Mouse (Mus musculus): ENCODE data around the gene Ush1g. TPM values are rescaled to one million over a fixed set of nuclear protein-coding genes. Genes with fewer than 3 reads are reported as not detected.

Ush1g gene
- total RNA-seq, 2 experiments from 2014 or later: not detected

- ATAC-seq (replicated peaks; ENCODE audit: poor library complexity): no peak
Measured at GRCm38 (mm10) chr11:115271481-115271880, 50.4 kb downstream of the Ush1g start.

- ATAC-seq (replicated peaks; ENCODE audit: poor library complexity): no peak
Measured at GRCm38 (mm10) chr11:115271052-115271451, 50.8 kb downstream of the Ush1g start.

- peak; percentile 76 for ATAC-seq (replicated peaks; ENCODE audit: poor library complexity)
Measured at GRCm38 (mm10) chr11:115270148-115270861, 51.5 kb downstream of the Ush1g start.

- no peak for ATAC-seq (replicated peaks; ENCODE audit: poor library complexity)
Measured at GRCm38 (mm10) chr11:115269330-115270066, 52.3 kb downstream of the Ush1g start.

- ATAC-seq (replicated peaks; ENCODE audit: poor library complexity): no peak
Measured at GRCm38 (mm10) chr11:115267958-115268357, 53.9 kb downstream of the Ush1g start.

GRCm38 (mm10) chr11:115267061-115267883 lies 54.6 kb downstream of the Ush1g start, which contains the start of gene Grin2c:
TSS of gene Grin2c (minus strand) at chr11:115267243.
- ATAC-seq (replicated peaks; ENCODE audit: poor library complexity): no peak

- no peak for ATAC-seq (replicated peaks; ENCODE audit: poor library complexity)
Measured at GRCm38 (mm10) chr11:115266400-115266778, 55.5 kb downstream of the Ush1g start.

GRCm38 (mm10) chr11:115265771-115266399 lies 56.0 kb downstream of the Ush1g start:
- 0 out of 2 replicates have a peak, but pooled peaks have one; percentile 7 for ATAC-seq (replicated peaks; ENCODE audit: poor library complexity)

Other genes with a start within 250 kb of the Ush1g start
- 4.6 and 9.6 TPM in 2 replicates for gene Rab37, start 230.6 kb downstream of the Ush1g start, total RNA-seq (2015)
- 8.5 and 13.9 TPM in 2 replicates for gene Rab37, start 230.6 kb downstream of the Ush1g start, total RNA-seq (2017)
- 2.1 and 2.3 TPM in 2 replicates for gene Cd300lf, start 188.0 kb downstream of the Ush1g start, total RNA-seq (2015)
- gene Cd300lf, start 188.0 kb downstream of the Ush1g start, total RNA-seq (2017): 1.6 and 1.8 TPM in 2 replicates
- 51.4 TPM in 2 replicates for gene Slc9a3r1, start 158.7 kb downstream of the Ush1g start, total RNA-seq (2015)
- gene Slc9a3r1, start 158.7 kb downstream of the Ush1g start, total RNA-seq (2017): 44.7 and 49.4 TPM in 2 replicates
- gene Tmem104, start 134.6 kb downstream of the Ush1g start, total RNA-seq (2015): 7.8 and 8.3 TPM in 2 replicates
- gene Tmem104, start 134.6 kb downstream of the Ush1g start, total RNA-seq (2017): 2.4 and 8.2 TPM in 2 replicates
- 17.4 and 17.8 TPM in 2 replicates for gene Nat9, start 134.2 kb downstream of the Ush1g start, total RNA-seq (2015)
- gene Nat9, start 134.2 kb downstream of the Ush1g start, total RNA-seq (2017): 20.2 and 25.5 TPM in 2 replicates
- not detected in 2 replicates for gene Grin2c, start 54.8 kb downstream of the Ush1g start, total RNA-seq (2015)
- gene Grin2c, start 54.8 kb downstream of the Ush1g start, total RNA-seq (2017): not detected in 2 replicates
- 9.1 and 9.8 TPM in 2 replicates for gene Fdxr, start 45.0 kb downstream of the Ush1g start, total RNA-seq (2015)
- 14.2 and 19.1 TPM in 2 replicates for gene Fdxr, start 45.0 kb downstream of the Ush1g start, total RNA-seq (2017)
- 0.30 and 0.71 TPM in 2 replicates for gene Fads6, start 24.4 kb downstream of the Ush1g start, total RNA-seq (2015)
- gene Fads6, start 24.4 kb downstream of the Ush1g start, total RNA-seq (2017): 0.87 and 2.2 TPM in 2 replicates
- not detected in 2 replicates for gene Otop2, start 14.9 kb downstream of the Ush1g start, total RNA-seq (2015)
- gene Otop2, start 14.9 kb downstream of the Ush1g start, total RNA-seq (2017): not detected in 2 replicates
- not detected in 2 replicates for gene Otop3, start 12.7 kb upstream of the Ush1g start, total RNA-seq (2015)
- gene Otop3, start 12.7 kb upstream of the Ush1g start, total RNA-seq (2017): not detected in 2 replicates
- gene Hid1, start 45.7 kb upstream of the Ush1g start, total RNA-seq (2015): 0.52 and 0.81 TPM in 2 replicates
- 0.10 TPM in 1 of 2 replicates, not detected in the other for gene Hid1, start 45.7 kb upstream of the Ush1g start, total RNA-seq (2017)
- 0.20 and 0.42 TPM in 2 replicates for gene Cdr2l, start 59.9 kb upstream of the Ush1g start, total RNA-seq (2015)
- 0.08 and 0.34 TPM in 2 replicates for gene Cdr2l, start 59.9 kb upstream of the Ush1g start, total RNA-seq (2017)
- gene Mrpl58, start 81.7 kb upstream of the Ush1g start, total RNA-seq (2015): 83.4 and 98.3 TPM in 2 replicates
- 81.1 and 96.4 TPM in 2 replicates for gene Mrpl58, start 81.7 kb upstream of the Ush1g start, total RNA-seq (2017)
- gene Atp5h, start 97.9 kb upstream of the Ush1g start, total RNA-seq (2015): 703 and 731 TPM in 2 replicates
- 770 and 871 TPM in 2 replicates for gene Atp5h, start 97.9 kb upstream of the Ush1g start, total RNA-seq (2017)
- 13.0 and 15.0 TPM in 2 replicates for gene Kctd2, start 98.1 kb upstream of the Ush1g start, total RNA-seq (2015)
- gene Kctd2, start 98.1 kb upstream of the Ush1g start, total RNA-seq (2017): 9.0 and 17.0 TPM in 2 replicates
- not detected in 2 replicates for gene Trim80, start 118.5 kb upstream of the Ush1g start, total RNA-seq (2015)
- not detected in 2 replicates for gene Trim80, start 118.5 kb upstream of the Ush1g start, total RNA-seq (2017)
- not detected in 2 replicates for gene Slc16a5, start 140.4 kb upstream of the Ush1g start, total RNA-seq (2015)
- not detected in 2 replicates for gene Slc16a5, start 140.4 kb upstream of the Ush1g start, total RNA-seq (2017)
- 4.6 and 5.5 TPM in 2 replicates for gene Armc7, start 153.6 kb upstream of the Ush1g start, total RNA-seq (2015)
- 5.1 and 9.0 TPM in 2 replicates for gene Armc7, start 153.6 kb upstream of the Ush1g start, total RNA-seq (2017)
- gene Nt5c, start 169.8 kb upstream of the Ush1g start, total RNA-seq (2015): 64.1 and 65.0 TPM in 2 replicates
- gene Nt5c, start 169.8 kb upstream of the Ush1g start, total RNA-seq (2017): 105 and 112 TPM in 2 replicates
- 179 TPM in 2 replicates for gene Jpt1, start 192.3 kb upstream of the Ush1g start, total RNA-seq (2015)
- 143 and 157 TPM in 2 replicates for gene Jpt1, start 192.3 kb upstream of the Ush1g start, total RNA-seq (2017)
- gene Sumo2, start 214.2 kb upstream of the Ush1g start, total RNA-seq (2015): 682 and 726 TPM in 2 replicates
- gene Sumo2, start 214.2 kb upstream of the Ush1g start, total RNA-seq (2017): 483 and 527 TPM in 2 replicates
- 131 and 149 TPM in 2 replicates for gene Nup85, start 242.4 kb upstream of the Ush1g start, total RNA-seq (2015)
- 131 and 147 TPM in 2 replicates for gene Nup85, start 242.4 kb upstream of the Ush1g start, total RNA-seq (2017)